Mouse (Mus musculus): ENCODE measurements around the gene Kcnk3.

Gene Kcnk3

DNA sequence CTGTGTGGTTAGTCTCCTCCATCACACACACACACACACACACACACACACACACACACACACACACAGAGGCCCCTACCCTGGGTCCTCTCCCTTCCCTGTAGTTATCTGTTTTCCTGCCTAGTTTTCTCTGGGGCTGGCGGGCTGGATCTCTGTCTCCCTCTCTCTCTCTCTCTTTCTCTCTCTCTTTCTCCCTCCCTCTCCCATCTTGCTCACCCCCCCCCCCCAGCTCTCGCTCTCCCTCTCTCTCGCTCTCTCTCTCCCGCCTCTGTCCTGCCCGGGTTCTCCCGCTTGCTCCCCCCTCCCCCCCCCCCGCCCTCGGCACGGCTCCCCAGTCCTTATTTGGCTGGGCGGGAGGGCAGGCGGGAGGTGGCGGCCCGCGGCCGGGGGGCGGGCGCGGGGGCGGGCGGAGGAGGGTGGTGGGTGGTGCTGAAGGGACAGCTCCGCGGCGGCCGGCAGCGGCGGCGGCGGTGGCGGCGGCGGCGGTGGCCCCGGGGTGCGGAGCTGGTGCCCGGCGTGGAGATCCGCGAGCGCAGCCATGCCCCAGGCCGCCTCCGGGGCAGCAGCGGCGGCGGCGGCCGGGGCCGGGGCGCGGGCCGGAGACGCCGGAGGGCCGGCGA, at the start of gene Kcnk3:
Gene Kcnk3, plus strand, starts transcription at position 490 of the 620 bp plus-strand sequence.
- DNase-seq (ENCODE audit: low read depth, low spot score) = peak; percentile 51
- no peaks in the 10 kb centered on the region for H3K36me3 ChIP-seq (ENCODE audit: control insufficient read depth, insufficient read depth, low read length, poor library complexity, severe bottlenecking)
- peaks cover 2% of the 10 kb centered on the region for H3K27me3 ChIP-seq (ENCODE audit: control insufficient read depth, insufficient read depth, low read length, poor library complexity, severe bottlenecking)

DNA sequence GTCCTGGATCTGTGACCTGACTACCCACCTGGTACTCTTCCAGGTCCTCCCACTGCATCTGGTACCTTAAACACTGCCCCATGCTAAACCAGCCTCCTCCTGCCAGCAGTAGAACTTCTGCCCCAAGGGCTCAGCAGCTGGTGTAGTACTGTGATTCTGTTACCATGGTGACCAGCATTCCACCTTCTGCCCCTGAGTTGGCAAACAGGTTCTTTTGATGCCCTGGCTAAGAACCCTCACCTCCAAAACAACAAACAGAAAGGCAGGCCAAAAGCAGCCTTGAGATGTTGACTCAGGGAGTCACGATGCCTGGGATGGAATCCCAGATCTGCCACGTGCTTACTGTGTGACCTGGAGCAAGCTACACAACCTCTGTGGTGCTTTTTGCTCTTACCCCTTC, 42.3 kb upstream of the Kcnk3 start, which contains the start of gene Cib4:
Gene Cib4, minus strand, starts transcription at position 139 of the 400 bp plus-strand sequence.
- DNase-seq (ENCODE audit: low read depth, low spot score) = no peak

DNA sequence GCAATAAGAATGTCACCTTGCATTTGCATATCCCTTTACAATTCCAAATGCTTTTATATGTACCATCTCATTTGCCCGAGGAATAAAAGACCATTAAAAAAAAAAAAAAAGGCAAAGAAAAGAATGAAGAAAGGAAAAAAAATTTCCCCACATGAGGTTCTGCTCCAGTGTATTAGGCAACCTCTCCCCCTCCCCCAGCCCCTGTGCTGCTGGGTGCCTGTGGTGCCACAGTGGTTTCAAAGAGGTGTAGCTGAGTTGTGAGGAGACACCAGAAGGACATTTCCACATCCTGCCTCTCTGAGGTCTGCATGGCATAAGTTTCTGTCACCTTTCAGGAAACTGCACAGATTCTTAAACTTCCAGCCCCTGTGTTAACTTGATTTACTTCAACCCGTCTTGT, 39.3 kb upstream of the Kcnk3 start:
- H3K36me3 ChIP-seq (ENCODE audit: control insufficient read depth, insufficient read depth, low read length, poor library complexity, severe bottlenecking) = no peaks in the 10 kb centered on the region
- H3K27me3 ChIP-seq (ENCODE audit: control insufficient read depth, insufficient read depth, low read length, poor library complexity, severe bottlenecking) = no peaks in the 10 kb centered on the region
- no peak for DNase-seq (ENCODE audit: low read depth, low spot score)

More for the DNA sequence above, 42.3 kb upstream of the Kcnk3 start, which contains the start of gene Cib4:
- no peaks in the 10 kb centered on the region for H3K36me3 ChIP-seq (ENCODE audit: control insufficient read depth, insufficient read depth, low read length, poor library complexity, severe bottlenecking)
- H3K27me3 ChIP-seq (ENCODE audit: control insufficient read depth, insufficient read depth, low read length, poor library complexity, severe bottlenecking) = no peaks in the 10 kb centered on the region

DNA sequence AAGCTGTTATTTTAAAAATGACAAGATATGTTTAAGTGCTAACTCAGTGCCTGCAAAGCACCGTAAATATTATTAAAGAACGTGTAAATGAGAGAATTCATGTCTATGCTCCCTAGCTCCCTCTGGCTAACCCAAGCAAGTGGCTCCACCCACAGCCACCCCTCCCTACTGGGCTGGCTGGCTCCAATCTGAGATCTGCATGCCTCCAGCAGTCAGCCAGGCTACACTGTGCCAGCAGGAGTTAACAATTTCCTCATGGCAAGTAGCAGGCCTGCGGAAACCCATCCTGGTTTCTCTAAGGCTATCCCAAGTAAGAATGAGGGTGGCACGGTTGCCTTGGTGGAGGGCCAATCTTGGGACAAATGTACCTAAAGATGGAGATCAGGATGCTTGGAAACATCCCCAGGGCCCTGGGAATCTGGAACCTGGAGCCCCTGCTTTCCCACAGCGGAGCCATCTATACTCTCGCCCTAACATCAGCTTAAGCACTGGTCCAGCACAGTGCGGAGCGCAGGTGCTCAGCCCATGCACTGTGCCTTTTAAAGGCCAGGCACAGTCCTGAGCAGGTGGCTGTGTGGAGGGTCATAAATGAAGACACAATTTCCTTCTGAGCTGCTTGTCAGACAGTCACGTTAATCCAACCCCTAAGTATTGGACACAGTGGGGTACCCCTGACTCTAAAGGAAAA, 37.5 kb upstream of the Kcnk3 start:
- no peak for DNase-seq (ENCODE audit: low read depth, low spot score)
- Histone ChIP-seq H3K36me3 (ENCODE audit: control insufficient read depth, insufficient read depth, low read length, poor library complexity, severe bottlenecking) (no peaks in the 10 kb centered on the region), H3K27me3 (ENCODE audit: control insufficient read depth, insufficient read depth, low read length, poor library complexity, severe bottlenecking) (no peaks in the 10 kb centered on the region)

DNA sequence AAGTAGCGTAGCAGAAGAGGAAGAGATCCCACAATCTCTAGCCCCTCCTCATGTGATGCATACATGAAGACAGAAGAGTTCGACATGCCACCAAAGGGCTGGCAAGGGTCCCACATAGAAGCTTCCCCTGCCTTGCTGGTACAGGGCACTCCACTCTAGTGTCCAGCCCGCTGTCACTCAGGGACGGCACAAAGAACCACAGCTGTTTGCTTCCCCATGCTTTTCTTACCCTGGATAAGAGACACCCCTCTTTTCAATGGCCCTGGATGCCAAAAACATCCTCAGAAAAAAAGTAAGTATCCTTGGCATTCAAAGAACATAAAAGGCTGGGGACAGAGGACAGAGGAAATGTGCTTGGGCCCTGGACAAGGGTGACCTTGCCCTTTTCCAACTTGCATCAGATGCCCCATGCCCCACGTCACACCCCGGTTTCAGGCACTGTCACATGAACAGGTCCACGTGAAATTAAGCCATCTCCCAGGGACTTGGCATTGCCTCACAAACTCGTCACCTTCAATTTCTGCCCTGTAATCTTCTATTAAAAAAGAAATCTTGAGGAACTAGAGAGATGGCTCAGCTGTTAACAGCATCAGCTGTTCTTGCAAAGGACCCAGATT, 36.8 kb upstream of the Kcnk3 start:
- no peak for DNase-seq (ENCODE audit: low read depth, low spot score)
- no peaks in the 10 kb centered on the region for H3K36me3 ChIP-seq (ENCODE audit: control insufficient read depth, insufficient read depth, low read length, poor library complexity, severe bottlenecking)
- no peaks in the 10 kb centered on the region for H3K27me3 ChIP-seq (ENCODE audit: control insufficient read depth, insufficient read depth, low read length, poor library complexity, severe bottlenecking)

DNA sequence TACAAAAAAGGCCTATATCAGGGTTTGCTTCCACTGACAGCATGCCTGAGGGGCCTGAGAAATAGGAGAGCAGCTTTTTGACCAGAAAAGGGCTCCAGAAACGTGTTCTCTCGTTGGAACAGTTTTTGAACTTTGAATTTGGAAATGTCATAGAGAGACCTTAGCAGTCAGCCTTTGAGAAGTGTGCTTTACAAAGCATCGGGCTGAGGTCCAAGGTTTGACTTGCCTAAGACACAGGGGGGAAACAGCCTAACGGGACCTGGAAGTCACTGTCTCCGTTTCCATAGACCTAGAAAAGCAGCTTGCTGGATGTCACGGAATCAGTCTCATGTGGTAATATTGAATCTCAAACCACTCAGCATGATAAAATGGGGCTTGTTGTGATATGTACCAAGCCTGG, 36.0 kb upstream of the Kcnk3 start:
- Histone ChIP-seq H3K36me3 (ENCODE audit: control insufficient read depth, insufficient read depth, low read length, poor library complexity, severe bottlenecking) (no peaks in the 10 kb centered on the region), H3K27me3 (ENCODE audit: control insufficient read depth, insufficient read depth, low read length, poor library complexity, severe bottlenecking) (no peaks in the 10 kb centered on the region)
- no peak for DNase-seq (ENCODE audit: low read depth, low spot score)

DNA sequence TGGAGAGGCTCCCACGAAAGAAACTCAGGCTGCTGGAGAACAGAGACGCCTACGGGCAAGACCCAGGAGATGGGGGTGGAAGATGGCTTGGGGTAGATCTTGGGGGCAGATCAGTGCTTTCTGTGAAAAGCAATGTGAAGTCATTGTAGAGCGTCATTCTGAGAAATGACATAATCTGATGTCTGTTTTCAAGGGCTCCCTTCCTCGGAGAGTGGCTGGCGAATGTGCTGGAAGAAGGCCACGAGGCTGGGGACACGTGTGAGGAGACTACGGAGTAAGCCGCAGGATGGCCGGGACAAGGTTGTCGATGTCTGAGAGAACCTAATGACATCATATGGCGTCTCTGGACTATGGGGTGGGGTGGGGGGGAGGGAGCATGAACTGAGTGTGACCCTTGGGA, 34.0 kb upstream of the Kcnk3 start:
- H3K27me3 ChIP-seq (ENCODE audit: control insufficient read depth, insufficient read depth, low read length, poor library complexity, severe bottlenecking) = no peaks in the 10 kb centered on the region
- DNase-seq (ENCODE audit: low read depth, low spot score) = no peak

DNA sequence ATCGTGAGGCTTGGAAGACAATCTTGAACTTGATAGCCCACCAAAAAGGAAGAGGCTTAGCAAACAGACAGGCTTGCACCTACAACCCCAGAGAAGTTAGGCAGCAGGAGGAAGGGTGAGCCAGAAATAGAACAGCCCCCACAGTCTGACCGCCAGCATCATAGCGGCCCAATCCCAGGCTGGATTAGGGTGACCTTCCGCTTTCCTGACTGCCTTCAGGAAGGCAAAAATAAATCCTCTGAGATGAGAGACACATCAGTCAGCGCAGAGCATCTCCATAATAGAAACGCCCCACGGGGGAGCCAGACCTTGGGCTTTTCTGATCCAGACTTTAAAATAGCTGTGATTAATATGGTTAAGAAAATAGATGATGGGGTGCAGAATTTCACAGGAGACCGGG, 33.0 kb upstream of the Kcnk3 start:
- no peak for DNase-seq (ENCODE audit: low read depth, low spot score)
- no peaks in the 10 kb centered on the region for H3K27me3 ChIP-seq (ENCODE audit: control insufficient read depth, insufficient read depth, low read length, poor library complexity, severe bottlenecking)
- no peaks in the 10 kb centered on the region for H3K36me3 ChIP-seq (ENCODE audit: control insufficient read depth, insufficient read depth, low read length, poor library complexity, severe bottlenecking)

More for the DNA sequence above, 34.0 kb upstream of the Kcnk3 start:
- H3K36me3 ChIP-seq (ENCODE audit: control insufficient read depth, insufficient read depth, low read length, poor library complexity, severe bottlenecking) = no peaks in the 10 kb centered on the region

DNA sequence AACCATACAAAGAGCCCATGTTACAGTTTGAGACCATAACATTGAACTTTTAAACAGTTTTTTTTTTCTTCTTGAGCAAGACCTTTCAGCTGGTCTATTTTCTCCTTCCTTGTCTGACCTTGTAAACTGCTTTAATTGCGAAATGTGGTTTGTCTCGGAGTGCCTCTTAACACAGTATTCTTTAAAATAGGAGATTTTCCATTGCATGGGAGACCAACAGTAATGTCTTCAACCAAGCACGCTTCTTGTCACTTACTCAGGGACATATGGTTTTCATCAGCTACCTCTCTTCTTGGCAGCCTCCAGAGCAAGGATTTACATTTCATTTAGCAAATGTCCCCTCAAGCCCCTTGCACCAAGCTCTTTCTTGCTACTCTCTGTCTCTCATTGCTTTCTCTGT, 31.7 kb upstream of the Kcnk3 start:
- Histone ChIP-seq H3K27me3 (ENCODE audit: control insufficient read depth, insufficient read depth, low read length, poor library complexity, severe bottlenecking) (no peaks in the 10 kb centered on the region), H3K36me3 (ENCODE audit: control insufficient read depth, insufficient read depth, low read length, poor library complexity, severe bottlenecking) (no peaks in the 10 kb centered on the region)
- DNase-seq (ENCODE audit: low read depth, low spot score) = no peak

DNA sequence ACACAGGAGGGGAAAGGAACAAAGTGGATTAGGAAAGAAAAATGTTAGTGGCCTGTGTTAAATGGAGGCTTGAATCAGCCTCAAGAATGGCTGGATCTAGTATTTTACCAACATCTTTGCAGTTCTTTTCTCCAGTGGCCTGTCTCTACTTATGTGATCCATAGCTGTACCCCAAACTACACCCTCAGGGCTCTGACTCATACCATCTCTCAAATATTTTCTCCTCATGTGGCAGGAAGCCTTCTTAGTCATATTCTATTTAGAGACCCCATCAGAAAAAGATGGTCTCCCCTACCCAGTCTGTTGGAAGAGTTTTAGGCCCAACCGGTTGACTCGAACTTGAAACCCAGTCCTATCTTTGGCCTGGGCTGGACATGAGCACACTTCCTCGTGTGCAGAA, 28.5 kb upstream of the Kcnk3 start:
- H3K27me3 ChIP-seq (ENCODE audit: control insufficient read depth, insufficient read depth, low read length, poor library complexity, severe bottlenecking) = no peaks in the 10 kb centered on the region
- DNase-seq (ENCODE audit: low read depth, low spot score) = no peak
- H3K36me3 ChIP-seq (ENCODE audit: control insufficient read depth, insufficient read depth, low read length, poor library complexity, severe bottlenecking) = no peaks in the 10 kb centered on the region

DNA sequence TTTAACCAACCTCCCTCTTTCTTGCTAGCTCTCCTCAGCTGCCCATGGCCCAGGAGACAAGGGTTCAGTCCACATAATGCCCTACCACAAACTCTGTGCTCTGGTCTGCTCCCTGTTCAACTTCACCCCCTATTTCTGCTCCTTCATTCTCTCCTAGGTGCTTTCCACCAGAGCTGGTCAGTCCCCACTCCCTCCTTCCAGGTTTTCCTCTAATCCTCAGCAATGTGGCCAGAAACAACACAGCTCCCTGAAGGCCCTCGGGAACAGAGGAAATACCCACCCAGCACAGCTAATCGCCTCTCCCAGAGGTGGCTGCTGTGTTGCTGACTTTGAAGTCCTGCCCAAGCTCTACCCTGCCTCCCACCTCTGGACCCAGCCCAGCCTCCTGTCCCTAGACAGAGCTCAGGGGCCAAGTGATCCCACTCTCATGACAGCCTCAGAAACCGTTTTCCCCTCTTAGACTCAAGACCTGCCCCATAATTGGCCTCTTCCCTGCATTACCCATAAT, 27.9 kb upstream of the Kcnk3 start:
- DNase-seq (ENCODE audit: low read depth, low spot score) = no peak
- H3K36me3 ChIP-seq (ENCODE audit: control insufficient read depth, insufficient read depth, low read length, poor library complexity, severe bottlenecking) = no peaks in the 10 kb centered on the region
- no peaks in the 10 kb centered on the region for H3K27me3 ChIP-seq (ENCODE audit: control insufficient read depth, insufficient read depth, low read length, poor library complexity, severe bottlenecking)

DNA sequence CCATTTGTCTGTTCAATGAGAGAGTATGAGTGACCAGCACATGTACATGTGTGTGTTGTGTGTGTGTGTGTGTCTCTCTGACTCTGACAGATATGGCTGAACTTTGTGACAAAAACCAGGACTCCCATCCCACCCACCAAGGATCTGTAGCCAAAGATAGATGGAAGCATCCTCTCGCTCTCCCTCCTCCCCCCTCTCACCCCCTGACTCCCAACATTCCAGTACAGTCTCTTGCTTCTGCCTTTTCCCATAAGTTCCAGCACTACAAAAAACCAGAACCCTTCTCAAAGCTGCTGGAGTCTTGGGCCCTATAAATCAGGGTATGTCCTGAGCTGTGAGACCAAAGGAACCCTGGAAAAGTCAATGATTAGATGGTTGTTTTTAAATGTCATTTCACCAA, 19.5 kb upstream of the Kcnk3 start:
- no peaks in the 10 kb centered on the region for H3K36me3 ChIP-seq (ENCODE audit: control insufficient read depth, insufficient read depth, low read length, poor library complexity, severe bottlenecking)
- DNase-seq (ENCODE audit: low read depth, low spot score) = no peak
- no peaks in the 10 kb centered on the region for H3K27me3 ChIP-seq (ENCODE audit: control insufficient read depth, insufficient read depth, low read length, poor library complexity, severe bottlenecking)

DNA sequence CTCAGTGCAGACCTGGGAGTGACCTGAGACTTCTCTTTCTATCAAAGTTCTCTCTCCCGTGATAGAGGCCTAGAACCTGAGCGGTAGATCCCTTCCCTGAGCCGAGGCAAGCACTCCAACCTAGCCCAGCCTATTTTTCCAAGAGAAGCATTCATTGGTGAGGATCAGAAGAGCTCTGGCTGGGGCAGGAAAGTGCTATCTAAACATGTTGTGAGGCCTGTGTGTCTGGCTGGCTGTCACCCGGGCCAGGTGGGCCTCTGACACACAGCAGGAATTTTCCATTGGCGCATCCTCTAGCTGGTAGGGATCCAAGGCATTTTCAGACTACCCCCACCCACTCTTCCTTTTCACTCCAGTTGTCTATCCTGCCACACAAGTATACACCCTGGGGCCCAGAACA, 16.1 kb upstream of the Kcnk3 start:
- DNase-seq (ENCODE audit: low read depth, low spot score) = no peak
- H3K36me3 ChIP-seq (ENCODE audit: control insufficient read depth, insufficient read depth, low read length, poor library complexity, severe bottlenecking) = no peaks in the 10 kb centered on the region
- no peaks in the 10 kb centered on the region for H3K27me3 ChIP-seq (ENCODE audit: control insufficient read depth, insufficient read depth, low read length, poor library complexity, severe bottlenecking)

DNA sequence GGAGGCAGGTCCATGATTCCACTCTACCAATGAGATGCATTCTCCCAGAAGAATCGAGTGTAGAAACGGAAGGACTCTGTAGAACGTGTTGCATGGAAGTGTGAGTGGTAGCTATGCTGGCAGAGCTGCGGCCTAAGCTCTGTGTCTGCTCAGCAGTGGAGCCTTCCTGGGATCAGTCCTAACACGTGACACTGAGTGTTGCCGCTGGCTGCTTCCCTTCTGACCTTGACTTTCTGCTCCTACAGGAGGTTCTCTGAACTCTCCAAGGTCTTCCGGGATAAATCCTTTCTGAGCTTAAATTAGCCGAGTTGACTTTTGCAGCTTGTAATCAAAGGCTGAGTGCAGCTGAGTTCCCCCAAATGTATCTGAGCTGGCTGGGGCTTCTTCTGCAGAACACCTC, 13.6 kb upstream of the Kcnk3 start:
- no peaks in the 10 kb centered on the region for H3K27me3 ChIP-seq (ENCODE audit: control insufficient read depth, insufficient read depth, low read length, poor library complexity, severe bottlenecking)
- no peak for DNase-seq (ENCODE audit: low read depth, low spot score)
- H3K36me3 ChIP-seq (ENCODE audit: control insufficient read depth, insufficient read depth, low read length, poor library complexity, severe bottlenecking) = no peaks in the 10 kb centered on the region

DNA sequence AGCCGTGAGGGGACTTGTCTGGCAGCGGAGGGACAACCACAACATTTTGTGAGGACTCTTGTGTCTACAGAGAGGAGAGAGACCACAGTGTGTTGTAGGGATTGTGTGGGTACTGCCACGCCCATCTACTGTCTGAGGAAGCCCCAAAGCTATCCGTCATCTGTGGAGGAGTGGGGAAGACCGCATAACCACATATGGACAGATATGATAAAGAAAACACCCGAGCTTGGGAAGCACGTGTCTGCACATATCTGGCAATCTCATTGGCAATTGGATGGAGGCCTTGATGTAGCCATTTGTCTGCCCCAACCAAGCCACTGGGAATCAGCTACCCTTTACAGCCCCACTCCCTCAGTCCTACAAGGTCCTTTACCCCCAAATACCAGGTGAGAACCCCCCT, 11.7 kb upstream of the Kcnk3 start:
- no peak for DNase-seq (ENCODE audit: low read depth, low spot score)
- Histone ChIP-seq H3K36me3 (ENCODE audit: control insufficient read depth, insufficient read depth, low read length, poor library complexity, severe bottlenecking) (no peaks in the 10 kb centered on the region), H3K27me3 (ENCODE audit: control insufficient read depth, insufficient read depth, low read length, poor library complexity, severe bottlenecking) (no peaks in the 10 kb centered on the region)
